Mouse (Mus musculus) limb, embryonic 15.5 days (tissue): ENCODE data around the gene Cisd3. TPM values are rescaled to one million over a fixed set of nuclear protein-coding genes. Genes with fewer than 3 reads are reported as not detected.

Source experiments
- ATAC-seq: fragments of 200-750 bp; cut with Nextera tagmentation; 2 replicates; pipeline ENCODE4 v1.8.0; 2017; ENCODE audit warnings: low read depth, moderate TSS enrichment; ENCODE audit not compliant: insufficient number of reproducible peaks, low FRiP score, low TSS enrichment
- H3K27ac ChIP-seq: fragments of 300-500 bp; sonication (generic); 2 replicates; pipeline ENCODE4 v1.5.1; 2015; ENCODE audit warnings: moderate library complexity, mild to moderate bottlenecking, inconsistent platforms
- H3K27me3 ChIP-seq: fragments of 300-500 bp; sonication (generic); 2 replicates; pipeline ENCODE4 v1.6.1; 2015; ENCODE audit warnings: inconsistent platforms
- H3K36me3 ChIP-seq: fragments of 300-500 bp; sonication (generic); 2 replicates; pipeline ENCODE4 v1.6.1; 2015; ENCODE audit warnings: inconsistent platforms
- H3K4me1 ChIP-seq: fragments of 300-500 bp; sonication (generic); 2 replicates; pipeline ENCODE4 v1.6.1; 2015; ENCODE audit warnings: inconsistent platforms
- H3K4me2 ChIP-seq: fragments of 300-500 bp; sonication (generic); 2 replicates; pipeline ENCODE4 v1.6.1; 2015; ENCODE audit warnings: mild to moderate bottlenecking, inconsistent platforms
- H3K4me3 ChIP-seq: fragments of 300-500 bp; sonication (generic); 2 replicates; pipeline ENCODE4 v1.5.1; 2015; ENCODE audit warnings: mild to moderate bottlenecking, inconsistent platforms
- H3K9ac ChIP-seq: fragments of 300-500 bp; sonication (generic); 2 replicates; pipeline ENCODE4 v1.6.1; 2015; ENCODE audit warnings: inconsistent platforms
- H3K9me3 ChIP-seq: fragments of 300-500 bp; sonication (generic); 2 replicates; pipeline ENCODE4 v1.6.1; 2016; ENCODE audit warnings: inconsistent platforms
- WGBS: fragments of 180-500 bp; shearing (Covaris S2); methylation state at CpG from one replicate; pipeline ENCODE4 v1.1.7; 2015; 5-methylcytosine and 5-hydroxymethylcytosine counted together
- polyA plus RNA-seq: library from polyadenylated mRNA; unstranded; fragments of >200 nt; fragmentation: Nextera tagmentation; extraction: Ambion mirVana; gene quantifications from 2 replicates; pipeline ENCODE4 v1.2.1, GENCODE M21; 2015

The Cisd3 gene
- polyA plus RNA-seq, 1 experiment from 2014 or later = 13.5 TPM

DNA sequence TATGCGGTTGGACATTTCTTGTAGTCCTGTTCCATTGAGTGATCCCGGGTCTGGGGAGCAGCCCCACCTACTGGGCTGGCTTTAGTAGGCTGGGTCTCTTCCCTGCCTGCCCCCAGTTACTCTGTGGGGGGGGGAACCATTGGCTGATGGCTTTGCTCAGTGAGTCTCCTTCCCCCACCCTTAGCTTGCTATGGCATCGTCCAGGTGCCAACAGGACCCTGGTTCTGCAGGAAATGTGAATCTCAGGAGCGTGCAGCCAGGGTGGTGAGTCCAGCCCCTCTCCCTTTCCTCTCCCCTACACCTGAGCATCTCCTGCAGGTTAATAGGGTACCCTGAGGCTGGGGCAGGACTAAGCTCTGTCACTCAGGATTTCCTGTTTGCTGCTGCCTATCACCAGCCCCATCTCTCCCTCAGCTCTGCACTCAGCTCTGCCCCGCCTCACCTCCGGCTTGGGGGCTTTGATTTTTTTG lies 20.8 kb upstream of the Cisd3 start:
- peak overlapping the region; percentile 87 for H3K4me3 ChIP-seq

DNA sequence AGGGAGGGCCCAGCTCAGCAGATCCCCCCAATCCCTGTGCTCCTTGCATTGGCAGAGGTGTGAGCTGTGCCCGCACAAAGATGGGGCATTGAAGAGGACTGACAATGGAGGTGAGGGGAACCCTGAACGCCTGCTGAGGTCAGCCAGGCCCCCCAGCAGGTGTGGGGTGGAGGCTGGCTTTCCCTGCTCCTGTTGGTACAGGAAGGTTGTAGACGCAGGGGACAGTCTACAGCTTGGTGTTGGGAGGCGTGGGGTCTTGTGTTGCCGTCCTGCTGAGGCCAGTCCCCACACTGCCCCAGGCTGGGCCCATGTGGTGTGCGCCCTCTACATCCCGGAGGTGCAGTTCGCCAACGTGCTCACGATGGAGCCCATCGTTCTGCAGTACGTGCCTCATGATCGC lies 20.2 kb upstream of the Cisd3 start:
- H3K4me2 ChIP-seq = no peak overlapping the region
- ATAC-seq = no peak
- H3K4me1 ChIP-seq = peaks cover 58% of the 10 kb centered on the region
- no peak overlapping the region for H3K27ac ChIP-seq
- peaks cover 48% of the 10 kb centered on the region for H3K36me3 ChIP-seq
- no peaks in the 10 kb centered on the region for H3K9me3 ChIP-seq
- peak overlapping the region; percentile 87; the same call in 1 of the 2 replicates for H3K4me3 ChIP-seq
- WGBS = 91% methylated on average over 13 of the region's 13 CpGs
- no peak overlapping the region for H3K9ac ChIP-seq
- H3K27me3 ChIP-seq = peaks cover 17% of the 10 kb centered on the region

More for the DNA sequence above, 20.8 kb upstream of the Cisd3 start:
- peaks cover 54% of the 10 kb centered on the region for H3K4me1 ChIP-seq
- 32% methylated on average over 6 of the region's 6 CpGs for WGBS
- H3K36me3 ChIP-seq = peaks cover 42% of the 10 kb centered on the region
- no peak overlapping the region for H3K9ac ChIP-seq
- ATAC-seq = no peak
- peak overlapping the region; percentile 69 for H3K4me2 ChIP-seq
- no peaks in the 10 kb centered on the region for H3K9me3 ChIP-seq
- H3K27me3 ChIP-seq = peaks cover 17% of the 10 kb centered on the region
- 0 out of 2 replicates have a peak overlapping the region, but pooled peaks have one; percentile 84 for H3K27ac ChIP-seq

- peaks cover 10% of the 10 kb centered on the region for H3K27me3 ChIP-seq
- H3K4me3 ChIP-seq = no peak overlapping the region
- H3K4me2 ChIP-seq = no peak overlapping the region
- no peak overlapping the region for H3K27ac ChIP-seq
- H3K9me3 ChIP-seq = no peaks in the 10 kb centered on the region
- peaks cover 55% of the 10 kb centered on the region for H3K4me1 ChIP-seq
- peaks cover 56% of the 10 kb centered on the region for H3K36me3 ChIP-seq
- no peak overlapping the region for H3K9ac ChIP-seq
- ATAC-seq = no peak
- WGBS = 92% methylated on average over 7 of the region's 7 CpGs
These were observed 19.4 kb upstream of the Cisd3 start for GRCm38 (mm10) chr11:97666221-97666620.

DNA sequence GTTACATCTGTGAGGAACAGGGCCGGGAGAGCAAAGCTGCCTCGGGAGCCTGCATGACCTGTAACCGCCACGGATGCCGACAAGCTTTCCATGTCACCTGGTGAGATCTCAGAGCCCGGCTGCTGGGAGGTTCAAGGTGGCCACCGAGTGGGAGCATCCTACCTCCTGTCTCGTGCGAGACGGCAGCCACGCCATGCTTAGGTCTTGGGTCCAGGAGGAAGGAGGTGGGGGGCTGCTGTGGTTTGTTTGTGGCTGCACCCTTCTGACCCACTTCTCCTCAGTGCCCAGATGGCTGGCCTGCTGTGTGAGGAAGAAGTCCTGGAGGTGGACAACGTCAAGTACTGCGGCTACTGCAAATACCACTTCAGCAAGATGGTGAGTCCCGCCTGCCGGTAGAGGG lies 18.8 kb upstream of the Cisd3 start:
- no peak overlapping the region for H3K4me2 ChIP-seq
- ATAC-seq = no peak
- H3K4me3 ChIP-seq = no peak overlapping the region
- no peaks in the 10 kb centered on the region for H3K9me3 ChIP-seq
- H3K9ac ChIP-seq = no peak overlapping the region
- H3K4me1 ChIP-seq = peaks cover 50% of the 10 kb centered on the region
- 89% methylated on average over 15 of the region's 15 CpGs for WGBS
- H3K36me3 ChIP-seq = peaks cover 61% of the 10 kb centered on the region
- no peak overlapping the region for H3K27ac ChIP-seq
- H3K27me3 ChIP-seq = peaks cover 7% of the 10 kb centered on the region

- Histone ChIP-seq H3K9ac (no peak overlapping the region), H3K36me3 (peaks cover 75% of the 10 kb centered on the region), H3K4me2 (no peak overlapping the region), H3K4me3 (no peak overlapping the region), H3K27ac (no peak overlapping the region), H3K9me3 (no peaks in the 10 kb centered on the region), H3K4me1 (peaks cover 40% of the 10 kb centered on the region), H3K27me3 (no peaks in the 10 kb centered on the region)
- ATAC-seq = no peak
- WGBS = 86% methylated on average over 7 of the region's 7 CpGs
These were observed 17.5 kb upstream of the Cisd3 start for GRCm38 (mm10) chr11:97668160-97668559.

DNA sequence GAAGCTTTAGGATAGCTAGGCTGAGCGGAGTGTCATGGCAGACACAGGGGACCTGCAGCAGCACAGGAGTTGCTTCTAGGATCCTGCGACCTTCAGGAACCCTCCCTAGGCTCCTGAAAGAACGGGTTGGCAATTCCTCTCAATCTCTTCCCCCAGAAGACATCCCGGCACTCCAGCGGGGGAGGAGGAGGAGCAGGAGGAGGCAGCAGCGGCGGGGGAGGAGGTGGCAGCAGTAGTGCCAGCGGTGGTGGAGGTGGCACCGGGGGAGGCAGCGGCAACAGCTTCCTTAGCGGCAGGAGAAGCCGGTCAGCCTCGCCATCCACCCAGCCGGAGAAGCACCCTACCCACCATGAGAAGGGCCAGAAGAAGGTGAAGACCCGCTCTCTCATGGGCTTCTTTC lies 16.4 kb upstream of the Cisd3 start:
- peaks cover 36% of the 10 kb centered on the region for H3K4me1 ChIP-seq
- peaks cover 86% of the 10 kb centered on the region for H3K36me3 ChIP-seq
- no peak overlapping the region for H3K4me3 ChIP-seq
- 61% methylated on average over 15 of the region's 15 CpGs for WGBS
- ATAC-seq = no peak
- no peak overlapping the region for H3K4me2 ChIP-seq
- no peaks in the 10 kb centered on the region for H3K27me3 ChIP-seq
- no peak overlapping the region for H3K27ac ChIP-seq
- no peaks in the 10 kb centered on the region for H3K9me3 ChIP-seq
- H3K9ac ChIP-seq = peak overlapping the region; percentile 17; the same call in 1 of the 2 replicates

GRCm38 (mm10) chr11:97669829-97670228 lies 15.8 kb upstream of the Cisd3 start:
- Histone ChIP-seq H3K27me3 (no peaks in the 10 kb centered on the region), H3K9ac (peak overlapping the region; percentile 17; the same call in 1 of the 2 replicates), H3K4me1 (peaks cover 30% of the 10 kb centered on the region), H3K4me2 (no peak overlapping the region), H3K27ac (no peak overlapping the region), H3K36me3 (peaks cover 91% of the 10 kb centered on the region), H3K4me3 (no peak overlapping the region), H3K9me3 (no peaks in the 10 kb centered on the region)
- WGBS = 30% methylated on average over 6 of the region's 6 CpGs
- ATAC-seq = no peak

DNA sequence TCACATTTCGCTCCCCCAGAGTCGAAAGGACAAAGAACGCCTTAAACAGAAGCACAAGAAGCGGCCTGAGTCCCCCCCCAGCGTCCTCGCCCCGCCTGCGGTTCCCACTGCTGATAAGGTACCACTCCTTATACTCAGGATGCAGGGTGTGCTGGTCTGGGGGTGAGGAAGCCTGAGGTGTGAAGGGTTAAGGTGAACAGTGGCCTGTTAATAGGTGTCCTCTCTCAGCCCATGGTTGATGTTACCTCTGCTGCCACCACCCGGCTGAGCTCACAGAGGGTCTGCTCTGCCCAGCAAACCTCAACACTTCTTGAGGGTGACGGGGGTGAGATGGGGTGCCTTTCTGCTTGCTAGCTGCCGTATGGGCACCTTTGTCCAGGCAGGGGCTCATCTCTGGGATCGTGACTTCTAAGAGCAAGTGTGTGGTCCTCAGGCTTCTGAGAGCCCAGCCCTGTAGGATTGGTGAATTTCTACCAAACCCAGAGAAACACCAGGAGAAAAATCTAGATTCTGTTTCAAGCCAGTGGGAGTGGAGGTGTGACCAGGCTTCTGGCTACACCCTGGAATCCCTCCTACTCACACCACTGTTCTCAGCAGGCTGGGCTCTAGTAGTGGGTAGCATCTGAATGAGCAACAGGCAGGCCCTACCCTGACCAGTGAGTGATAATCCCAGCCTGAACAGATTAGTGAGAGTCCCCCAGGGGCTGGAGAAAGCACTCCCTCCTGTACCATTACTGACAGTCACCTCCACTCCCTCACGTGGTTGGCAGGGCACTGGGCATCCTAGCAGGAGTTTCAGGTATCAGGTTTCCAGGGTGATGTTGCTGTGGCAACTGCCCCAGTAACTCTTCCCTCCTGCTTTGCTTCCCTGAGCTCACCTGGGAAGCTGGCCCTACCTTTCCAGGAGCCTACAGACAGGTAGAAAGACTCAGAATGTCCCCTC lies 15.1 kb upstream of the Cisd3 start:
- peaks cover 23% of the 10 kb centered on the region for H3K4me1 ChIP-seq
- no peak for ATAC-seq
- no peak overlapping the region for H3K4me2 ChIP-seq
- H3K9me3 ChIP-seq = no peaks in the 10 kb centered on the region
- H3K9ac ChIP-seq = no peak overlapping the region
- peaks cover 95% of the 10 kb centered on the region for H3K36me3 ChIP-seq
- no peaks in the 10 kb centered on the region for H3K27me3 ChIP-seq
- no peak overlapping the region for H3K4me3 ChIP-seq
- WGBS = 75% methylated on average over 13 of the region's 13 CpGs
- H3K27ac ChIP-seq = 0 out of 2 replicates have a peak overlapping the region, but pooled peaks have one; percentile 14

GRCm38 (mm10) chr11:97671177-97671527 lies 14.5 kb upstream of the Cisd3 start:
- WGBS = 50% methylated on average over 2 of the region's 2 CpGs
- 0 out of 2 replicates have a peak overlapping the region, but pooled peaks have one; percentile 14 for H3K27ac ChIP-seq
- H3K4me1 ChIP-seq = peaks cover 21% of the 10 kb centered on the region
- peaks cover 95% of the 10 kb centered on the region for H3K36me3 ChIP-seq
- H3K27me3 ChIP-seq = no peaks in the 10 kb centered on the region
- H3K4me3 ChIP-seq = no peak overlapping the region
- H3K4me2 ChIP-seq = no peak overlapping the region
- no peaks in the 10 kb centered on the region for H3K9me3 ChIP-seq
- ATAC-seq = no peak
- no peak overlapping the region for H3K9ac ChIP-seq

DNA sequence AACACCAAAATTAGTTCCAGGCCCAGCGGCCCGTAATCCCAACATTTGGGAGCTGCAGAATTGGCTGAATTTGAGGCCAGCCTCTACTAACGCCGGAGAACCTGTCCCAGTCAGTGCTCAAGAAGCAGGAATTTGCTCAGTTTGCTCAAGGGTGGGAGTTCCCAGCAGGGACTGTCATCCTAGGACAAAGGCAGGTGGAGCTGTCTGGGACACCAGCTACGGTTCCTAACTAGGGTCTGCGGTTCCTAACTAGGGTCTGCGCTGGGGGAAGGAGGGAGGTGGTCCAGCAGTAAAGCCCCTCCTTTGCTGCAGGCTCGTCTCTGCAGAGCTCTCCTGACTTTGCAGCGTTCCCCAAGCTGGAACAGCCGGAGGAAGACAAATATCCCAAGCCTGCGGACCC lies 12.5 kb upstream of the Cisd3 start:
- no peak overlapping the region for H3K9ac ChIP-seq
- H3K4me1 ChIP-seq = peaks cover 21% of the 10 kb centered on the region
- no peaks in the 10 kb centered on the region for H3K9me3 ChIP-seq
- no peak for ATAC-seq
- no peaks in the 10 kb centered on the region for H3K27me3 ChIP-seq
- H3K27ac ChIP-seq = no peak overlapping the region
- no peak overlapping the region for H3K4me2 ChIP-seq
- no peak overlapping the region for H3K4me3 ChIP-seq
- peaks cover 99% of the 10 kb centered on the region for H3K36me3 ChIP-seq
- 87% methylated on average over 11 of the region's 11 CpGs for WGBS

DNA sequence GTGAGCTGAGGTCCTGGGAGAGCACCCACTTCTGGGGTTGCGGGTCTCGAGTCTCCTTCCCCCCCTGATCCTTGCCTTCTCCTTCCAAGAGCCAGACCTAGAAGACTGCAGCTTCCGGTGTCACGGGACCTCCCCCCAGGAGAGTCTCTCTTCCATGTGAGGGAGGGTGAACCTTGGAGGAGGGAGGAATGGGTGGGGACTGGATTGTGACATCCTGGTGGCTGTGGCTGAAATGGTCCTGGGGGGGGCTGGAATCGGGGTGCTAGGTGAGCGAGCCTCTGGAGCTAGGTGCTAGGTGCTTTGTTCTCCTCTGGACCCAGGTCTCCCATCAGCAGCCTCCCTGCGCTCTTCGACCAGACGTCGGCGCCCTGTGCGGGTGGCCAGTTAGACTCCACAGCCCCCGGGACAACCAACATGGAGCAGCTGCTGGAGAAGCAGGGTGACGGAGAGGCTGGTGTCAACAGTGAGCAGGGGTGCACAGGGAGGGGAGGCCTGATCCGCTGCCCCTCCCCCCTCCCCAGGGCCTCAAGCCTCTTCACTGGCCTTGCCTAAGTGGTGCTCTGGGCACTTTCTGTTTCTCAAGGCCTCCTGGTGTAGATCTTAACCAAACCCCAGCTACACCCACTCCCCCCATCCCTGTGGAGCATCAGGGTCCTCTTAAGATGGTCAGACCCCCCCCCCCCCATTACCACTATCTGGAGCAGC lies 9.4 kb upstream of the Cisd3 start:
- no peak for ATAC-seq
- Histone ChIP-seq H3K9ac (no peak overlapping the region), H3K4me2 (no peak overlapping the region), H3K27me3 (no peaks in the 10 kb centered on the region), H3K9me3 (no peaks in the 10 kb centered on the region), H3K4me3 (no peak overlapping the region), H3K36me3 (peaks cover 96% of the 10 kb centered on the region), H3K27ac (no peak overlapping the region), H3K4me1 (peaks cover 3% of the 10 kb centered on the region; the same call in 1 of the 2 replicates)
- 89% methylated on average over 13 of the region's 15 CpGs for WGBS

- H3K9ac ChIP-seq = no peak overlapping the region
- peaks cover 95% of the 10 kb centered on the region for H3K36me3 ChIP-seq
- peaks cover 3% of the 10 kb centered on the region; the same call in 1 of the 2 replicates for H3K4me1 ChIP-seq
- no peak overlapping the region for H3K27ac ChIP-seq
- no peak for ATAC-seq
- no peaks in the 10 kb centered on the region for H3K9me3 ChIP-seq
- no peak overlapping the region for H3K4me2 ChIP-seq
- H3K27me3 ChIP-seq = no peaks in the 10 kb centered on the region
- WGBS = 49% methylated on average over 15 of the region's 15 CpGs
- H3K4me3 ChIP-seq = no peak overlapping the region
These were observed 8.2 kb upstream of the Cisd3 start for GRCm38 (mm10) chr11:97677381-97677780.
